Mouse (Mus musculus): ENCODE data around the gene Plekhj1.
A peak's percentile ranks its signal among the peaks of the same experiment; 100 is the strongest.

Plekhj1 gene

DNA sequence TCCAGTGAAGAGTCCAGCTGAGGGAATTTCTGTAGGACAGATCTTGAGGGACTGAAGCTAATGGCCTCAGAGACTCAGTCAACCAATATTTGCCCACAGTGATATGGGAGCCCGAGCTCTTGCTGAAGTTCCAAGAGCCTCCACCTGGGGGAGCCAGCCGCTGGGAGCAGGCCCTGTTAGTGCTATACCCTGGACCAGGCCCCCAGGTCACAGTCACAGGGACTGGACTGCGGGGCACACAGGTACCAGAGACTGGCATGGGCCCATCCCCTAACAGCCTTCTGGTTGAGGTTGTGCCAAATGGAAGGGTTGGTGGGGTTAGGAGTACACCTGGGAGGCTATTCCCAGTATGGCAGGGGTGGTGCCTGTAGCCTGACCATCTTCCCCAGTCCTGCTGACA, 7.5 kb upstream of the Plekhj1 start:
- DNase-seq (ENCODE audit: low spot score in 2 of 2) = peak; percentile 78 to 81

- DNase-seq (ENCODE audit: low spot score in 2 of 2) = no peak
These were observed 6.9 kb upstream of the Plekhj1 start for GRCm38 (mm10) chr10:80805322-80805721.

GRCm38 (mm10) chr10:80804916-80805315, 6.5 kb upstream of the Plekhj1 start, which contains the start of gene Amh:
Amh (plus strand) TSS chr10:80805243.
- no peak for DNase-seq (ENCODE audit: low spot score in 2 of 2)

- DNase-seq (ENCODE audit: low spot score in 2 of 2) = no peak
These were observed 5.9 kb upstream of the Plekhj1 start for GRCm38 (mm10) chr10:80804340-80804739.

DNA sequence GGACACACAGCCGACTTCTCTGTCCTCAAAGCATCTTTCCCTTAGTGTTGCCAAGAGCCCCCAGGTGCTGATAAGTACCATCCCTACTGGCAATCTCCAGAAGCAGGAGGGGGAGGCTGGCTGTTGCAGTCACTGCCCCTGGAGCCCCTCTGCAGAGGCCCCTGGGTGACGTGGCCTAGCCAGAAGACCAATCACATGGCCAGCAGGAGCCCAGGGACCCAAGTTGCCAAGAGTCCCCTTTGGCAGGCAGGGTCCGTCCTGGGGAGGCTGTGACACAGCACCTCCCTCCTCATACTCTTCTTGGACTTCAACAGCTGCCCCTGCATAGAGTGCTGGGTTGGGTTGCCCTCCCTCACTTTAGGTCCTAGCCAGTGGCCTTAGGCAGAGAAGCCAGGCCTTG, 4.6 kb upstream of the Plekhj1 start:
- no peak for DNase-seq (ENCODE audit: low spot score in 2 of 2)

DNA sequence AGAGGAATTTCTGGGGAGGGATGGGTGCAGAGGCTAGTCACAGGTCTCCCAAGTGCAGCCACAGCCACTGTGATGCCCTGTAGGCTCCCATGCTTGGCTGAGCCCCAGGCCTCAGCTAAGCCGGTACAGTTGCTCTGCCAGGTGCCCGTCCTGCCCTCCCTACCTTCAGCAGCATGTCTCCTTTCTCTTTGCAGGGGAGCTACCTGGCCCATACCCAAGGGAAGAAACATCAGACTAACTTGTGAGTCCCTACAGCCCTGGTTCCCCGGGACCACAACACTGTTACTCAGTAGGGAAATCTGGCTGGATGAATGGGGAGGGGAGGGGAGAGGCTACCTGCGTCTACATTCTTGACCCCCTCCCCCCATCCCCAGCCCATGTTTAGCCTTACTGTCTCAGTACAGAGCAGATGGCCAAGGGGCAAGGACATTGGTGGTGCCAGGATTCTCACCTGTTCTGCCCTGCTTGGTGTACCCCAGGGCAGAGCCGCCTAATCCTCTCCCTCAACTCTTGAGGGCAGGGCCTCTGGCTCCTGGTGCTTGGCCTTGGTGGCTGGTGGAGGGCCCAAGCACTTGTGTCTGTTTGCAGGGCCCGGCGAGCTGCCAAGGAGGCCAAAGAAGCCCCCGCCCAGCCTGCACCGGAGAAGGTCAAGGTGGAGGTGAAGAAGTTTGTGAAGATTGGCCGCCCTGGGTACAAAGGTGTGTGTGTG, 3.9 kb upstream of the Plekhj1 start:
- DNase-seq (ENCODE audit: low spot score in 2 of 2) = no peak

- DNase-seq (ENCODE audit: low spot score in 2 of 2) = no peak
These were observed 692 bp upstream of the Plekhj1 start for GRCm38 (mm10) chr10:80799070-80799566.

- DNase-seq (ENCODE audit: low spot score in 2 of 2) = no peak
These were observed 958 bp downstream of the Plekhj1 start for GRCm38 (mm10) chr10:80797186-80798149.

DNA sequence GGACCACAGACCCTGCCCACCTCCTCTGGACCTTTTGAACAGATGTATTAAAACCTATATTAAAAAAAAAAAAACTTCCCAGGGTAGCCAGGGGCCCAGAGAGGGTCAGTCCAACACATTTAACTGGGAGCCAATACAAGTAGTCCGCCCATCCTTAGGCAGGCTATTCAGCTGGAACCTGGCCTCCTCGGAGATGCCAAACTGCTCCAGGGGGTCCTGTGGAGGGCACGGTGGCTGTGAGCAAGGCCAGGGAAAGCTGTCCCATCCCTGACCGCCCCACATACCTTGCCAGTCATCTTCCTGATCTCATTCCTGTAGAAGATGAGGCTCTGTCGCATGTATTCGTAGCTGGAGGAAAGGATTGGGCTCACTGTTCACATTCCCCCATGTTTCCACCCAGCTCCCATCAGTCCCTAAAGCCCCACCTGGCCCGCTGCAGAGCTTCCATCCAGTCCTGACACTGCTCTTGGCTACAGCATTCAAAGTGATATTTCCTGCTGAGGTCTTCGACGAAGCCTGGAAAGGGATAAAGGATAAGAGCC, 2.0 kb downstream of the Plekhj1 start:
- no peak for DNase-seq (ENCODE audit: low spot score in 2 of 2)

DNA sequence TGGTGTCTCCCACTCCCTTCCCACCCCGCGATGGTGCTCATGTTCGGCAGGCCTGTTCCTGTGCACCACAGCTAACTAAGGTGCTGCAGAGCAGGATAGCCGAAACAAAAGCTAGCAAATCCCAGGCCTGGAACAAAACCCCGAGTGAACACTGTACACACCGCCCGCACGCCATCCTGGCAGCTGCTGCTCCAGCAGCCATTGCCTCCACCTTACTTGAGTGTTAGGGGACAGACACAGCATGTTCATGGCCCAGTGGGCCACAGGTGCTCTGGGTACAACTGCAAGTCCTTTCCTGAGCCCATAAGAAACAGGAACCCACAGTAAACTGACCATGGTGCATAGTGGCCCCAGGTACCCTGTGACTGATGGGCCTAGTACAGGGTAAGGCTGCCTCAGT, 3.7 kb downstream of the Plekhj1 start:
- no peak for DNase-seq (ENCODE audit: low spot score in 2 of 2)

- no peak for DNase-seq (ENCODE audit: low spot score in 2 of 2)
These were observed 4.6 kb downstream of the Plekhj1 start for GRCm38 (mm10) chr10:80793803-80794202.

DNA sequence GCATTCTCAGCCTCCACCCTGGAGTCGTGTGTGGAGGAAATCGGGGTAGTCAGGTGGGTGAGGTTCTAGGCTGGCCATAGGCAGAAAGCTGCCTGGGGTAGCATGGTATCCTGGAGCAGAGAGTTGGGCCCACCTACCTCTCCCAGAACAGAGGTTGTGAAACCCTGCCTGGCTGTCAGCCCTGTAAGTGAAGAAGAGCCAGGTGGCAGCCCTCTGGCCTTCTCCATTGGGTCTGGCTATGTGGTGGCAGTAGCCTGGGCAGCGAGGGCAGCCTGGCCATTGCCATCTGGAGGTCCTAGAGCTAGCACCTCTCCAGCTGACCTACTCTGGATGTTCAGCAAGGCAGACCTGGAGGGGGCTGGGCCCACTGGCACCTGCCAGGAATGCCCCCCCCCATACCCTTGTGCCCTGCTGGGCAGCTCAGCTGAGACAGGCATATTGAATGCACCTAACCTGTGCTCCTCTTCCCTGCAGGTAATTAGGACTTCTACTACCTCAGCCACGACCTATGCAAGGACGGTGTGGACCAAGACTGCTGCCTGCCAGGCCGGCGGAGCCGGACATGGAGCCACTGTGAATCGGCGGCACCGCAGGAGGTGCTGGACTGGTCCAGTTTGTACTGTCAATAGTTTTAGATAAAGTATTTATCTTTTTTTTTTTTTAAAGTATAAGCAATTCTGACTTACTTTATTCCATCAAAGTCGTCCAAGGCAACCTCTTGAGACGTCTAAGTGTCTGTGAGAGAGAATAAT, 5.2 kb downstream of the Plekhj1 start:
- no peak for DNase-seq (ENCODE audit: low spot score in 2 of 2)

DNA sequence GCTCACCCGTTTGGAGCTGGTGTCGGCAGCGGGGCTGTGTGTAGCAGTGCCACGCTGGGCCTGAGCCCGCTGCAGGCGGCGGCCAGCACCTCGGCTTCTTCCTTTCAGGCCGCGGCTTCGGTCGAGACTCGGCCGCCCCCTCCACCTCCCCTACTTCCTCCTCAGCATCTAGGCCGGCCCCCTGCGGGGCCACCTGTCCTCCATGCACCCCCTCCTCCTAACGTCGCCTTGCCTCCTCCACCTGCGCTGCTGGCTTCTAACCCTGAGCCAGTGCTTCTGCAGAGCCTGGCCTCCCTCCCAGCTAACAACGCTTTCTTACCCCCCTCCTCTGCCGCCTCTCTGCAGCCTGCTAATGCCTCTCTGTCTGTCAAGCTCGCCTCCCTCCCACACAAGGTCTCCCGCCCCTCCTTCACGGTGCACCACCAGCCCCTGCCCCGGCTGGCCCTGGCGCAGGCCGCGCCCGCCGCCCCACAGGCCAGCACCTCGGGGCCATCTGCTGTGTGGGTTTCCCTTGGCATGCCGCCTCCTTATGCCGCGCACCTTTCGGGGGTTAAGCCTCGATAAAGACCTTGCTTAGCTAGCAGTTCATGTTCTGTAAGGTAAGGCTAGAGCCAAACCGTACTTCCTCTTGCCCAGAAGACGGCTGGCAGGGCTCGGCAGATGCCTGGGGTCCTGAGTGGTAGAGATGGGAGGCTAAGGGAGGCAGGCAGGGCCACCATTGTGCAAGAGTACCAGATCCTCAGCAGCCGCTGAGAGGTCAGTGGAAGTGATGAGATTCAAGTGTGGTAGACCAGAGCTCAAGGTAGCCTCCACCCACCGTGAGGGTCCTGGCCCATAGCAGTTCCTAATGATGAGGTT, 6.0 kb downstream of the Plekhj1 start:
- no peak for DNase-seq (ENCODE audit: low spot score in 2 of 2)

GRCm38 (mm10) chr10:80791476-80792174, 6.8 kb downstream of the Plekhj1 start:
- DNase-seq (ENCODE audit: low spot score in 2 of 2) = peak in 1 of 2 experiments; percentile 40

DNA sequence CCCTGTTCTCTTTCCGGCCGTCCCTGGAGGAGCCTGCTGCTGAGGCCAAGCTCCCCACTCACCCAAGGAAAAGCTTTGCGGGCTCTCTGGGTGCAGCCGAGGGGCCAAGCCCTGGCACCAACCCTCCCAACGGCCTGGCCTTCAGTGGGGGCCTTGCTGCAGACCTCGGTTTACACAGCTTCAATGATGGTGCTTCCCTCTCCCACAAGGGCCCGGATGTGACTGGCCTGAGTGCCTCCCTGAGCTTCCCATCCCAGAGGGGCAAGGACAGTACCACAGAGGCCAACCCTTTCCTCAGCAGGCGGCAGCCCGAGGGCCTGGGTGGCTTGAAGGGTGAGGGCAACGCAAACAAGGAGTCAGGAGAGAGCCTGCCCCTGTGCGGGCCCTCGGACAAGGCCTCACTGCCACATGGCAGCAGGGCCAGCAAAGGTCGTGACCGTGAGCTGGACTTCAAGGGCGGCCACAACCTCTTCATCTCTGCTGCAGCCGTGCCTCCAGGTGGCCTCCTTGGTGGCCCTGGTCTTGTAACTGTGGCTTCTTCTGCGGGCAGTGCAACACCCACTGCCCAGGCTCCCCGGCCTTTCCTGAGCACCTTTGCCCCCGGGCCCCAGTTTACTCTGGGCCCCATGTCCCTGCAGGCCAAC, 7.5 kb downstream of the Plekhj1 start:
- no peak for DNase-seq (ENCODE audit: low spot score in 2 of 2)

GRCm38 (mm10) chr10:80787517-80787916, 10.9 kb downstream of the Plekhj1 start:
- DNase-seq (ENCODE audit: low spot score in 2 of 2) = no peak

DNA sequence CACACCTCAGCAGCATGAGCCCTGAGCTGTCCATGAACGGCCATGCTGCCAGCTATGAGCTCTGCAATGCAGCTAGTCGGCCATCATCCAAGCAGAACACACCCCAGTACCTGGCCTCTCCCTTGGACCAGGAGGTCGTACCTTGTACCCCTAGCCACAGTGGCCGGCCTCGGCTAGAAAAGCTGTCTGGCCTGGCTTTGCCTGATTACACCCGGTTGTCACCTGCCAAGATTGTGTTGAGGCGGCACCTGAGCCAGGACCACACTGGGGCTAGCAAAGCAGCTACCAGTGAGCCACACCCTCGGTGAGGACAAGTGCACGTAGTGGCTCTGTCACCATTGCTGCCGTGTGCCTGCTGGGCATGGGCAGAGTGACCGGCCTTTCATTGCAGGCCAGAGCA, 12.5 kb downstream of the Plekhj1 start:
- DNase-seq (ENCODE audit: low spot score in 2 of 2) = no peak

DNA sequence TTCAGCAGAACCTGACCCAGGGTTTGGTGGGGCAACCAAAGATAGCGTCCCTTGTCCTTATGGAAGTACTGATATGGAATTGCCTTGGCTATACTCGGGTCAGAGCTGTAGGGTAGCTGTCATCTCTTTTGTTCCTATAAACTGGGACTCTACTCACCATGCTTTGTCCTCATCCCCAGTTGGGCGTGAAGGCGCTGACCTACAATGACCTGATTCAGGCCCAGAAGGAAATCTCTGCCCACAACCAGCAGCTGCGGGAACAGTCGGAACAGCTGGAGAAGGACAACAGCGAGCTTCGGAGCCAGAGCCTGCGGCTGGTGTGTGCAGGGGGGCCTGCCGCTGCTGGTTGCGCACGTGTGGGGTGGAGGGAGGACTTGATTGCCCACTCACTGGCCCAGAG, 13.6 kb downstream of the Plekhj1 start:
- no peak for DNase-seq (ENCODE audit: low spot score in 2 of 2)

GRCm38 (mm10) chr10:80784302-80784701, 14.1 kb downstream of the Plekhj1 start:
- no peak for DNase-seq (ENCODE audit: low spot score in 2 of 2)

GRCm38 (mm10) chr10:80779565-80779964, 18.9 kb downstream of the Plekhj1 start:
- DNase-seq (ENCODE audit: low spot score in 2 of 2) = no peak
